Mouse (Mus musculus): ENCODE results near the gene Gm20877. TPM values are rescaled to one million over a fixed set of nuclear protein-coding genes. Genes with fewer than 3 reads are reported as not detected.

Gene Gm20877
- not detected for polyA plus RNA-seq (2014; fragmentation: Illumina TruSeq; extraction: RNeasy Lipid Tissue Mini Kit (QIAGEN cat#74804); ENCODE audit: insufficient read depth, low read depth, low replicate concordance)

DNA sequence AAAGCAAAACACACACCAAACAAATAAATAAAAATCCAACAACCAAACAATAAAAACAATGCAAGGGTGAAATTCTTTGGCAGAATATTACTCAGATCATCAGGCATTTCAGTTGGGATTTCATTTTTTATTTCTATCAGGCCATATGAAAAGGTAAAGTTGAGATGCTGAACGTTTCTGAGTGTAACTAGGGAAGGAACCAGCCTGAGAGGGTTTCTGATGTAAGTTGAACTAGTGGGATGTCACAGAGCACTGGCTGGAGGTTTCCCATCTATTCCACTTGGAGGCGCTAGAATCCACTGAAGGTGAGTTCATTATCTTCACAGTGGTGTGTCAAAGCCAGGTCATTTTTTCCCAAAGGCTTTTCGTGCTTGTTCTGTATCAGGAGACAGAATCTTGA is at the start of gene Gm20877:
TSS of gene Gm20877 (plus strand) at position 301 of the 400 bp plus-strand sequence.

All from lung, adult 10 weeks (tissue).